ENCODE assay signal across 10 mouse cellular contexts in the genomic region with DNA sequence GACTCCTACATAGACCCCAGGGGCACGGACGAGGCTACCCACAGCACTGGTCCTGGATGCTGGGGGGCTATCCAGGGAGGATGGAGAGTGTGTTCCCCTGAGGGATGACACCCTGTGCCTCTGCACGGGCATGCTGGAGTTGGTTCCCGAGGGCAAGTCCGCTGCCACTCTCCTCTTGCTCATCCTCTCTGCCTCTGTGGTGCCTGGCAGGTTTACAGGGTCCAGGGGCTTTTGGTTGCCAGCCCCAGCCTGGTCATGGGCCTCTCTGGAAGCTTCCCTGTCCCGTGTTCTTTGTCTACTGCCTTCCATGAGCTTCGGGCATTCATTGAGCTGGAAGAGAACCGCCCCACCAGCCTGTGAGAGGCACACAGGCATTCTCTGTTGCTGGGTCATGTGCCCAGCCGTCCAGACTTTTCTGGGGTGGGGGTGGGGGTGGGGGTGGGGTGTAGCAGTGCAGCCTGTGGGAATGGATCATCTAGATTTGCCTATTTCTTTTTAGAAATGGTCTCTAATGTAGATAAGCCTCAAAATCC. TPM values are rescaled to one million over a fixed set of nuclear protein-coding genes. Genes with fewer than 3 reads are reported as not detected.
A peak's percentile ranks its signal among the peaks of the same experiment; 100 is the strongest.
DNase-seq lines count a peak whose midpoint lies in the region; ATAC-seq lines count a peak whose summit lies in the region.
"Had no signal": no experiment of that assay in that cellular context is flagged by ENCODE, and none has a peak within 500 bp of the region (broad histone marks: within the 10 kb centered on the region; RNA-seq: fewer than 3 reads in every experiment).

Gene Bfsp2, minus strand, starts transcription at position 377 of the 533 bp plus-strand sequence.

- H3K27me3 ChIP-seq in heart, embryonic 15.5 days, result no peaks in the 10 kb centered on the region
- no peaks in the 10 kb centered on the region for H3K27me3 ChIP-seq in embryonic facial prominence, embryonic 14.5 days (replicated peaks; ENCODE audit: control insufficient read depth, insufficient read depth, low read length)
- H3K27me3 ChIP-seq in hindbrain, embryonic 16.5 days (replicated peaks; ENCODE audit: control insufficient read depth, insufficient read depth, low read length), result peaks cover 3% of the 10 kb centered on the region; the same call in 1 of the 2 replicates
- H3K27me3 ChIP-seq: lung, embryonic 15.5 days had no signal

- no peak for ATAC-seq in heart, embryonic 15.5 days (replicated peaks; ENCODE audit: insufficient number of reproducible peaks, insufficient read depth, low FRiP score, low read depth)
- ATAC-seq in embryonic facial prominence, embryonic 14.5 days (ENCODE audit: low read depth), result no peak
- peak; percentile 66; the same call in 1 of the 2 replicates for ATAC-seq in hindbrain, embryonic 16.5 days
- no peak for ATAC-seq in activated CD4-positive, CD25-positive, alpha-beta regulatory T cell, adult 4 months

- no peak within 1 kb of the TSS for H3K9ac ChIP-seq in heart, embryonic 15.5 days
- no peak within 1 kb of the TSS for H3K9ac ChIP-seq in embryonic facial prominence, embryonic 14.5 days (ENCODE audit: low read depth, low read length)
- no peak within 1 kb of the TSS for H3K9ac ChIP-seq in hindbrain, embryonic 16.5 days (ENCODE audit: low read depth, low read length)
- H3K9ac ChIP-seq: lung, embryonic 15.5 days had no signal

- peak within 1 kb of the TSS; percentile 80 for H3K27ac ChIP-seq in heart, embryonic 15.5 days
- H3K27ac ChIP-seq in embryonic facial prominence, embryonic 14.5 days (replicated peaks; ENCODE audit: low read depth, low read length), result no peak within 1 kb of the TSS
- no peak within 1 kb of the TSS for H3K27ac ChIP-seq in hindbrain, embryonic 16.5 days (ENCODE audit: low read depth, low read length)
- H3K27ac ChIP-seq: lung, embryonic 15.5 days had no signal

- no peak within 1 kb of the TSS for H3K4me2 ChIP-seq in heart, embryonic 15.5 days
- H3K4me2 ChIP-seq in embryonic facial prominence, embryonic 14.5 days (ENCODE audit: low read depth, low read length), result no peak within 1 kb of the TSS
- no peak within 1 kb of the TSS for H3K4me2 ChIP-seq in hindbrain, embryonic 16.5 days (ENCODE audit: low read length)
- H3K4me2 ChIP-seq: lung, embryonic 15.5 days had no signal

- H3K4me3 ChIP-seq in heart, embryonic 15.5 days, result no peak within 1 kb of the TSS
- H3K4me3 ChIP-seq in embryonic facial prominence, embryonic 14.5 days (ENCODE audit: low read depth, low read length), result no peak within 1 kb of the TSS
- no peak within 1 kb of the TSS for H3K4me3 ChIP-seq in hindbrain, embryonic 16.5 days (ENCODE audit: low read length)
- H3K4me3 ChIP-seq: lung, embryonic 15.5 days had no signal

- peaks cover 29% of the 10 kb centered on the region for H3K4me1 ChIP-seq in heart, embryonic 15.5 days (replicated peaks)
- H3K4me1 ChIP-seq in embryonic facial prominence, embryonic 14.5 days (ENCODE audit: control insufficient read depth, insufficient read depth, low read length), result peaks cover 10% of the 10 kb centered on the region
- peaks cover 8% of the 10 kb centered on the region for H3K4me1 ChIP-seq in hindbrain, embryonic 16.5 days (ENCODE audit: control insufficient read depth, insufficient read depth, low read depth, low read length)

- H3K36me3 ChIP-seq in heart, embryonic 15.5 days, result no peaks in the 10 kb centered on the region
- no peaks in the 10 kb centered on the region for H3K36me3 ChIP-seq in embryonic facial prominence, embryonic 14.5 days (ENCODE audit: control insufficient read depth, insufficient read depth, low read length)
- no peaks in the 10 kb centered on the region for H3K36me3 ChIP-seq in hindbrain, embryonic 16.5 days (ENCODE audit: control insufficient read depth, insufficient read depth, low read length)
- H3K36me3 ChIP-seq: lung, embryonic 15.5 days had no signal

- 75% methylated on average over 9 of the region's 9 CpGs for WGBS in heart, embryonic 15.5 days
- 81% methylated on average over 9 of the region's 9 CpGs for WGBS in embryonic facial prominence, embryonic 14.5 days
- WGBS in hindbrain, embryonic 16.5 days, result 57% methylated on average over 9 of the region's 9 CpGs

- intact Hi-C loops in gastrocnemius, postnatal 14 days (cut with DNase I; ENCODE audit: low total_unique reads), result no loop called here

- no peaks in the 10 kb centered on the region for H3K9me3 ChIP-seq in heart, embryonic 15.5 days (replicated peaks)
- H3K9me3 ChIP-seq in embryonic facial prominence, embryonic 14.5 days (ENCODE audit: control insufficient read depth, low read length), result no peaks in the 10 kb centered on the region
- no peaks in the 10 kb centered on the region for H3K9me3 ChIP-seq in hindbrain, embryonic 16.5 days (ENCODE audit: control insufficient read depth, low read length)
- H3K9me3 ChIP-seq: lung, embryonic 15.5 days had no signal

- no peak for DNase-seq in heart, adult 9 months (ENCODE audit: low spot score in 2 of 2)
- peak; percentile 58 for DNase-seq in Muller cell, postnatal 12 days (ENCODE audit: inconsistent ontology term)
- peak; percentile 21 for DNase-seq in embryonic facial prominence, embryonic 14.5 days (ENCODE audit: low spot score)
- no peak for DNase-seq in gastrocnemius, postnatal 14 days
- DNase-seq in adrenal gland, adult (ENCODE audit: inconsistent age in 2 of 2, low spot score in 1 of 2), result no peak
- DNase-seq: adrenal gland, adult 2 months had no signal

RNA-seq across cellular contexts. Expression of gene Bfsp2, which starts in this region (rescaled TPM):
- 0.46 and 0.97 TPM in 2 replicates for polyA plus RNA-seq in heart, embryonic 15.5 days (2015; fragmentation: Nextera tagmentation; extraction: Ambion mirVana)
- polyA plus RNA-seq in embryonic facial prominence, embryonic 14.5 days (2014; fragmentation: Nextera tagmentation; extraction: Ambion mirVana), result 3.3 and 3.7 TPM in 2 replicates
- 5.0 and 6.0 TPM in 2 replicates for polyA plus RNA-seq in hindbrain, embryonic 16.5 days (2015; fragmentation: Nextera tagmentation; extraction: Ambion mirVana)
- under 1 TPM; 0.37 to 0.42 TPM for total RNA-seq in gastrocnemius, postnatal 14 days (2021)
- polyA plus RNA-seq in activated CD4-positive, CD25-positive, alpha-beta regulatory T cell, adult 4 months (2017; shearing (Covaris generic)), result 1 to 10 TPM in 1 of 2 experiments, under 1 TPM in 1; 0.97 to 2.4 TPM
- total RNA-seq: adrenal gland, adult 2 months had no signal
- polyA plus RNA-seq: adrenal gland, adult 2 months had no signal

Comparison
In these comparisons a context has a peak if more than half of its experiments do, and no peak if none do; other contexts are left out.
1. DNase-seq: peak in Muller cell, postnatal 12 days (single experiment) and embryonic facial prominence, embryonic 14.5 days (single experiment); none in heart, adult 9 months (0 of 2), gastrocnemius, postnatal 14 days (single experiment) and adrenal gland, adult (0 of 2).